Mouse (Mus musculus) E14TG2a.4 (cell line): ENCODE measurements around the gene Agap2.
"Not testable (repeated sequence)": the region's sequence is repeated elsewhere in the genome, so short reads cannot be mapped to it uniquely, and the experiment has no call there.

Source experiments
- CTCF ChIP-seq: conservative IDR thresholded peaks from 2 replicates; pipeline ENCODE4 v1.5.1; 2014; ENCODE audit warnings: low read length
- NANOG ChIP-seq: IDR thresholded peaks from 2 replicates; pipeline ENCODE4 v1.6.1; 2014; ENCODE audit warnings: borderline replicate concordance, low read length, mixed read lengths
- POU5F1 ChIP-seq: IDR thresholded peaks from 2 replicates; pipeline ENCODE4 v1.6.1; 2014; ENCODE audit warnings: low read length, borderline replicate concordance

DNA sequence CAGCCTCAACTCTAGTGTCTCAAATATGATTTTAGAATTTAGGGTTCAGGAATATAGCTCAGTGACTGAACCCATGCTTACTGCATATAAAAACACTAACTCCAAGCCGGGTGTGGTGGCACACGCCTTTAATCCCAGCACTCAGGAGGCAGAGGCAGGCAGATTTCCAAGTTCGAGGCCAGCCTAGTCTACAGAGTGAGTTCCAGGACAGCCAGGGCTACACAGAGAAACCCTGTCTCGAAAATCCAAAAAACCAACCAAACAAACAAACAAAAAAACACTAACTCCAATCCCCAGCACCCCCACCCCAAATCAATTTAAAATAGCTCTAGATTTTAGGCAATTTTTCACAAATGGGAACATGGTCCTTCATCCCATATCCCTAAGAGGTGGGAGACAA is 13.0 kb upstream of the Agap2 start:
- TF ChIP-seq CTCF, POU5F1, NANOG: not testable (repeated sequence)
